Mouse (Mus musculus) lung, postnatal 36 days (tissue): ENCODE measurements around the gene Spint4.

Experiments
- DNase-seq: peaks from one replicate; pipeline ENCODE4 v3.0.0; 2022; ENCODE audit warnings: mixed read lengths

Gene Spint4

DNA sequence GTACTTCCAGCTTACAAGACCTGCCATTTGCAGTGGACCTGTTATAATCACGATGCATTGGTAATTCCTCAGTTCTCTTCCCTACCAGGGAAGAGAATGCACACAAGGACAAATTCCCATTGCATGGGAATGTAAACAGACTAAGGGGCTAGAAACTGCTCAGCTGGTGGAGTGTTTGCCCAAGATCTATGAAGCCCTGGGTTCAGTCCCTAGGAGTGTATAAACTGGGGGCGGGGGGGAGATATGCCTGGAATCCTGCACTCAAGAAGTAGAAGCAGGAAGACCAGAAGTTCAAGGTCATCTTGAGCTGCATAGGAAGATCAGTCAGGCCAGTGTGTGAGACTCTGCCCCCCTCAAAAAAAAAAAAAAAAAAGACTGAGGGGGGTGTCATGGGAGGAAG, 35.0 kb downstream of the Spint4 start:
- DNase-seq: no peak

DNA sequence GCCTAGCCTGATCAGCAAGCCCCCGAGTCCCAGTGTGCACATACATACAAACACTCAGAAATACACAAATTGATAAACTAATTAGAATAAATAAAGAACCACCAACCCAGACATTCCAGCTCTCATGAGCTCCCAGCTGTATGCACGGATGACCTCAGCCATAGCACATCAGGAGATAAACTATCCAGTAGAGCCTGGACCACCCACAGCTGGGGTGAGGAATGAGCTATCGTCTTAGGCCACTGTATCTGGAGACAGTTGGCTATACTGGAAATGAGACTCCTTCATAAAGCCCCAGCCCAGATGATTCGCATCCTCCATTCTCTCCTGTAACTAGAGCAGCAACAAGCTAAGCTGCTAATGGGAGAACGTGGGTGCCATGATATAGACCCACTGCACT, 36.5 kb downstream of the Spint4 start:
- no peak for DNase-seq

DNA sequence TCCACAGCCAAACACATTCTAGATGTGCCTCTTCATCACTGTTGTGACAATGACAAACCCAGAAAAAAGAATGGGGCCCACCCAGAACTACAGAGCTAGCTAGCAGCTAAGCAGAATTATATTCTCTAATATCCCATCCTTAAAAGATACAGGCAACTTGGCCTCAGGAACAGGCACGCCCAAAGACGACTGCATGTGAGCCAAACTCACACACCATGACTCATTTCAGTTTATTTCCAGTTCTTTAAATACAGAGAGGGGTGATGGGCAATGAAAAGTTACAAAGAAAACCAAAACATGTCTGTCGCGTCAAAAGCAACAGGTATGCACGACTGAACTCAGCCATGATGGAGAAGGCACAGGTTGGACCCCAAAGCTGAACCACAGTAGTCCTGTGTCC, 37.1 kb downstream of the Spint4 start:
- DNase-seq: no peak

DNA sequence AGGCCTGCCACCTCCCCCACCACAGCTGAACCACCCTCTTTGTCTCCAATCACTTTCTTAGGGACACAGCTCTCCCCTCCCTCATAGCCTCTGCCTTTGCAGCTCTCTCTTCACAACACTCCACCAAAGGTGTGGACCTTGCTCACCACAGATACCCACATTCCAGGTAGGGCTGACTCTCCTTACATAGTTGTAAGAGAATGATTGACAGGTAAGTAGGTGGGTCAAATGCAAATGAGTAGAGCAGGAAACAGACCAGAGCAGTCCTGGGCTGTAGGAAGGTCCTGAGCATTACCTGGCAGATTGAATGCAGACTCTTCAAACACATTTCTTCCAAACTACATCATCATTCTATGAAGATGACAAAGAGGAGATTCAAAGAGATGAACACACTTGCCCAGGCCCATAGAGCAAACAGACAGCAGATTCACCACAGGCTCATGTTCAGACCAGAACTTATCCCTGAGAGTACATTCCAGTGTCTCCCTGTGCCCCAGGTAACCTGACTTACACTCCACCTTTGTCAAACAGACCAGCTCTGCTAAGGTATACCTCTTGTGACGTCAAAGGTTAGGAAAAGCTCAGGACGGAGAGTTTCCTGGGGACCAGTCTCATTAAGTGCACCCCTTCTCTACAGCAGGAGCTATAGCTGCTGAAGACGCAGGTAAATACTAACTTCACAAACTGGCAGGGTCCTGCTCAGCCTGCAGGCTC, 39.2 kb downstream of the Spint4 start:
- DNase-seq: no peak

DNA sequence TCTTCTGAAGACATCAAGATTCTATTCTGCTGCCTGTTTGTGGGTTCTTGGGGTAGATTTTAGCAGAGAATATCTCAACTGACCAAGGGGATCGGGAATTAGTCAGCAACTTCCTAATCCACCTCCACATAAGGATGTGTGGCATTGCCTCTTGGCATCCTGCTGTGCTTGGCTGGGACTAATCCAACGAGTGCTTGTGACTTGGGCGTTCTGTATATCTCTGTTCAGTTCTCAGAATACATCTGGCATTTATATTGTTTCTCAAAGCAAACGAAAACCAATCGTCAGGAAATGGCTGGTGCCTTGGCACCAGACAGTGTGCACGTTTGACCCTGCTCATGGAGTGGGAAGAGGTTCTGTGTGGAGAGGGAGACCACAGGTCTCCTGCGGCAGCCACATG, 41.6 kb downstream of the Spint4 start:
- no peak for DNase-seq

DNA sequence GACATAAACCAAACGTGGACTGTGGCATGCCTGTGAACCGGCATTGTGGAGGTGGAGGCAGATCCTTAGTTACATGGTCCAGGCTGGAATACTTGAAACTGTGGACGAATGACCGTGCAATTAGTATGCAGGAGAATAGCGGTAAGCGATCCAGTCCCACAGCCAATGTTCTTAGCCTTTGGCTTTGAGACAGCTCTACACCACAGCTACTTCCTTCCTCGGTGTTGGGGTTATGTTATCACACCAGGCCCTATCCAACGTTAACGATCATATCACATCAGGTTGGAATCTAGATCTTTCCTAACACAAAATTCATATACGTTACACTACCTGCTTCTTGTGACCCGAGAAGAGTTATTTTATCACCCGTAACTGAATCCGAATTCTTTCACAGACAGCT, 46.7 kb downstream of the Spint4 start:
- DNase-seq: no peak

DNA sequence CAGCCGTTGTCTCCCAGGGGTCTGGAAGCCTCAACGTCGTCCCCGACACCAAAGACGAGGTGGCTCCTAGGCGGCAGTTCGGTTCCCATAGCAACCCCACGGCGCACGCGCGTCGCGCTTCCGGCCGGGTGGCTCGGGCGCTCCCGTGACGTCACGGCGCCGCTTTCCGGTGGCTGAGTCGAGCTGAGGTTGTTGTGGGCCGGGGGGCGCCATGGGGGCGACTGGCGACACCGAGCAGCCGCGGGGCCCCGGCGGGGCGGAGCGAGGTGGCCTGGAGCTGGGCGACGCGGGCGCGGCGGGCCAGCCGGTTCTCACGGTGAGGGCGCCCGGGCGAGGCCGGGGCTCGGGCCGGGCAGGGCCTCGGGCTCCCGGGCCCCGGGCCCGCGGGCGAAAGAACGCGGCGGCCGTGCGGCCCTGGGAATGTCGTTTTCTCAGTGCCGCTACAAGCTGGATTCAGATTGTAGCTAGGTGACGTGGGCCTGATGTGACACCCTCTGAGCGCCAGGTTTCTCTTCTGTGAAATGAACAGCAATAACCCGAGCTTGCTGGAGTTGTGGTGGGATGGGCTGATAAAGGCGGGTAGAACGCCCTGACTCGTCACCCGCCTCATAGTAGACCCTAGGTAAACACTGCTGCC, 47.7 kb downstream of the Spint4 start, which contains the start of the genes Wfdc3 and Dnttip1:
Gene Wfdc3, minus strand, starts transcription at position 89 of the 637 bp plus-strand sequence.
Gene Dnttip1, plus strand, starts transcription at position 141 of the 637 bp plus-strand sequence.
- peak; percentile 95 for DNase-seq

DNA sequence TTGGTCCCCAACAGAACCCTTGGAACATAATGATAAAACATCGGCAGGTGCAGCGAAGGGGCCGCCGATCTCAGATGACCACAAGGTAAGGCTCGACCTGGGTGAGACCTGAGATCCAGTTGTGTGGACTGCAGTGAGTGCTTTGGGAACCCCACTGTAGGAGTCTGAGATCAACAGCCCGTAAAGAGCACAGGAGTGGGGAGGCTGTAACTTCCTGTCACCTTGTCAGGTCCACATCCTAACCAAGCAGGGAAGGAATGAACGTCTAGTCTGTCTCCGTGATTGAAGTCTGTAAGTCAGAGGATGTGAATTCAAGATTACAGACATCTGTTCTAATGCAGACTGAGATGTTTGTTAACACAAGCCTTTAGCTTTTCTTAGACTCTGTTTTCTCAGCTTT, 48.4 kb downstream of the Spint4 start:
- no peak for DNase-seq

DNA sequence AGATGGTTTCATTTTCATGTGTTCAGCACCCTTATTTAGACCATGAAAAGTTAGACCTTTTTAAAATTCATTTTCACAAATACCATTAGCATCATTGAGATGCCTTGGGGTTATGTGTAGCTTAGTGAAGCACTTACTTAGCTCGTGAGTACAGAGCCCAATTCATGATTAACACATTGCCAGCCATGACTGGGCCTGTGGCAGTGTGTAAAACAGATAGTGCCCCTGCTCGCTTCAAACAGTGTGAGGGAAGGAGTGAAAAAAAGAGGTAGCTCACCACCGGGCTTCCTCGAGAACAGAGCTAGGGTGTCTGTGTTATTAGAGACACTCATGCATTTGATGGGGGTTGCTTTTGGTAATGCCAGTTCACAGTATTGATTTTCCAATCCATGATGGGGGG, 49.9 kb downstream of the Spint4 start:
- DNase-seq: no peak

DNA sequence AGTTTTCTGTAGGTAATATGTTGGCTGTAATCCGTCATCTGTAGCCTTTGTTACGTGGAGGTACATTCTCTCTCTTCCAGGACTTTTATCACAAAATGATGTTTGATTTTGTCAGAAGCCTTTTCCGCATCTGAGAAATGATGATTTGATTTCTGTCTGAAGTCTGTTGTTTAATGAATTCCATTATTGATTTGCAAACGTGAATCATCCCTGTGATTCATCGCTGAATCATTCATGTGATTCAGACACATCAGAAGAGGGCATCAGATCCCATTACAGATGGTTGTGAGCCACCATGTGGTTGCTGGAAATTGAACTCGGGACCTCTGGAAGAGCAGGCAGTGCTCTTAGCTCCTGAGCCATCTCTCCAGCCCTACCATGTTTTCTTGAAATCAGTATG, 50.7 kb downstream of the Spint4 start:
- DNase-seq: no peak
